Mouse (Mus musculus) testis, adult 2 months (tissue): ENCODE results near the gene Znrf4.

ENCODE experiments used
- CTCF ChIP-seq: fragments of 200-500 bp; IDR thresholded peaks from 2 replicates; pipeline ENCODE4 v1.5.1; 2012; ENCODE audit warnings: low read depth, mild to moderate bottlenecking, inconsistent platforms, low read length, moderate library complexity; ENCODE audit not compliant: control insufficient read depth, insufficient read depth, insufficient replicate concordance
- POLR2A ChIP-seq: fragments of 200-500 bp; IDR thresholded peaks from 2 replicates; pipeline ENCODE4 v1.6.1; 2012; ENCODE audit warnings: low read depth, mild to moderate bottlenecking, inconsistent platforms, low read length, moderate library complexity; ENCODE audit not compliant: control insufficient read depth

- TF ChIP-seq CTCF (no peak), POLR2A (no peak)
These were observed 38.7 kb upstream of the Znrf4 start for GRCm38 (mm10) chr17:56550784-56551475.
